Mouse (Mus musculus): Measurements from ENCODE around the gene Spaar. TPM values are rescaled to one million over a fixed set of nuclear protein-coding genes. Genes with fewer than 3 reads are reported as not detected.

Spaar gene
- polyA plus RNA-seq, 1 experiment, result 0.02 TPM

DNA sequence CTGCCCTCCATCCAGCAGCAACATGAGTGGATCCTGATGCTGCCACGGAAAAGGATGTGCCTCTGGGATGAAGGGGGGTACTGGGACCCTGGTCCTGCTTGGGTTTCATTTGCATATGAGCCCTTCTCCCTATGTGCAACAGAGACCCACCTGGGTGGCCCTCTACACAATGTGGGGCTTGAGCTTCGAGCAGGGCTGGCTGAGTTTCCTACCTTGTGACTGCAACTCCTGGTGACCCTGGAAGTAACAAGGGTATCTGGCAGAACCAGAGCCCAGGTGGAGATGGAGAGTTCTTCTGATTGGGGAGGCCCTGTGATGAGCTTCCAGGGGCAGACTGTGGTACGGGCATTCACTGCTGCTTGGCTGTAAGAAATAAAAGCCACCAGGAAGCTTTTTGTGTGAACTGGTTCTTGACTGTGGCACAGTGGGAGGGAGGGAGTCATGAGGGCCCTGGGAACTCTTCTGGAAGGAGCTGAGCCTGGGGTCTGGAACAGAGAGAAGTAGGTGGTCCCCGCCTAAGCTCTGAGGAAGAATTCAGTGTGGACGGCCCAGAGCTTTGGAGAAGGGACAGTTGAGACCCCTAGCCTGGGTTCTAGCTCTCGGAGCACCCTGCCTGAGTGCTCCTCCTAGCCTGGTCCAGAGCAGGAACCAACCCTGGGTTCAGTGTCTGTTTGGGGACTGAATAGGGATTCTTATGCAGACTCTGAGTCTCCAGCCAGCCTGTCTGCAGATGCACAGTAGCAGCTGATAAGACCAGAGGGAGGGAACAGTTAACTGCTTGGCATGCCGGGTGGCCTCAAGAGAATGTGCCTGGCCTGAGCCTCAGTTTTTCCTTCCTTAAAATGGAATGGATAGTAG lies 1.9 kb upstream of the Spaar start:
- H3K36me3 ChIP-seq (ENCODE audit: control insufficient read depth, insufficient read depth), result no peaks in the 10 kb centered on the region
- peak overlapping the region; percentile 79 for H3K4me2 ChIP-seq (ENCODE audit: low read depth)
- TF ChIP-seq MAX (IDR thresholded peaks at IDR 0.05; ENCODE audit: low read depth) (no peak), CEBPB (IDR thresholded peaks at IDR 0.05; ENCODE audit: insufficient read depth, poor library complexity, severe bottlenecking) (no peak), USF1 (IDR thresholded peaks at IDR 0.05; ENCODE audit: low read depth) (no peak), POLR2A (IDR thresholded peaks at IDR 0.05; ENCODE audit: insufficient read length, low read depth) (no peak), TCF12 (IDR thresholded peaks at IDR 0.05; ENCODE audit: insufficient read depth, poor library complexity, severe bottlenecking) (no peak), MYOD1 (IDR thresholded peaks at IDR 0.05; ENCODE audit: control insufficient read depth in 1 of 3, insufficient read length in 2 of 3, low read depth in 2 of 3) (peak; percentile 81 to 86 (median 85)), SRF (IDR thresholded peaks at IDR 0.05; ENCODE audit: control insufficient read depth, insufficient read length, low read depth) (no peak), MYOG (IDR thresholded peaks at IDR 0.05; ENCODE audit: control insufficient read depth in 1 of 3, insufficient read depth in 1 of 3, insufficient read length in 2 of 3, low read depth in 2 of 3) (peak in 1 of 3 experiments; percentile 51), TCF3 (IDR thresholded peaks at IDR 0.05; ENCODE audit: insufficient read length, low read depth) (no peak), REST (IDR thresholded peaks at IDR 0.05; ENCODE audit: insufficient read depth, insufficient read length) (no peak), POLR2AphosphoS2 (IDR thresholded peaks at IDR 0.05; ENCODE audit: insufficient read length, low read depth) (no peak), E2F4 (IDR thresholded peaks at IDR 0.05; ENCODE audit: insufficient read depth) (no peak)
- no peaks in the 10 kb centered on the region for H3K79me2 ChIP-seq (ENCODE audit: control insufficient read depth, insufficient read depth)
- H3ac ChIP-seq (ENCODE audit: control insufficient read depth, insufficient read length), result no peak overlapping the region
- no peak overlapping the region for H3K4me3 ChIP-seq
- H3K27me3 ChIP-seq (ENCODE audit: control insufficient read depth, insufficient read depth, insufficient read length), result no peaks in the 10 kb centered on the region

GRCm38 (mm10) chr4:43728576-43728954 lies 1.3 kb upstream of the Spaar start:
- H3ac ChIP-seq (ENCODE audit: control insufficient read depth, insufficient read length), result no peak overlapping the region
- H3K36me3 ChIP-seq (ENCODE audit: control insufficient read depth, insufficient read depth), result no peaks in the 10 kb centered on the region
- no peaks in the 10 kb centered on the region for H3K27me3 ChIP-seq (ENCODE audit: control insufficient read depth, insufficient read depth, insufficient read length)
- peak overlapping the region; percentile 79 for H3K4me2 ChIP-seq (ENCODE audit: low read depth)
- H3K4me3 ChIP-seq, result no peak overlapping the region
- no peaks in the 10 kb centered on the region for H3K79me2 ChIP-seq (ENCODE audit: control insufficient read depth, insufficient read depth)
- TF ChIP-seq POLR2AphosphoS2 (IDR thresholded peaks at IDR 0.05; ENCODE audit: insufficient read length, low read depth) (no peak), SRF (IDR thresholded peaks at IDR 0.05; ENCODE audit: control insufficient read depth, insufficient read length, low read depth) (no peak), MAX (IDR thresholded peaks at IDR 0.05; ENCODE audit: low read depth) (no peak), POLR2A (IDR thresholded peaks at IDR 0.05; ENCODE audit: insufficient read length, low read depth) (no peak), TCF12 (IDR thresholded peaks at IDR 0.05; ENCODE audit: insufficient read depth, poor library complexity, severe bottlenecking) (peak; percentile 33), CEBPB (IDR thresholded peaks at IDR 0.05; ENCODE audit: insufficient read depth, poor library complexity, severe bottlenecking) (no peak), MYOD1 (IDR thresholded peaks at IDR 0.05; ENCODE audit: control insufficient read depth in 1 of 3, insufficient read length in 2 of 3, low read depth in 2 of 3) (peak in 2 of 3 experiments; percentile 78 to 85), TCF3 (IDR thresholded peaks at IDR 0.05; ENCODE audit: insufficient read length, low read depth) (no peak), REST (IDR thresholded peaks at IDR 0.05; ENCODE audit: insufficient read depth, insufficient read length) (no peak), MYOG (IDR thresholded peaks at IDR 0.05; ENCODE audit: control insufficient read depth in 1 of 3, insufficient read depth in 1 of 3, insufficient read length in 2 of 3, low read depth in 2 of 3) (peak in 1 of 3 experiments; percentile 66), USF1 (IDR thresholded peaks at IDR 0.05; ENCODE audit: low read depth) (no peak), E2F4 (IDR thresholded peaks at IDR 0.05; ENCODE audit: insufficient read depth) (no peak)

DNA sequence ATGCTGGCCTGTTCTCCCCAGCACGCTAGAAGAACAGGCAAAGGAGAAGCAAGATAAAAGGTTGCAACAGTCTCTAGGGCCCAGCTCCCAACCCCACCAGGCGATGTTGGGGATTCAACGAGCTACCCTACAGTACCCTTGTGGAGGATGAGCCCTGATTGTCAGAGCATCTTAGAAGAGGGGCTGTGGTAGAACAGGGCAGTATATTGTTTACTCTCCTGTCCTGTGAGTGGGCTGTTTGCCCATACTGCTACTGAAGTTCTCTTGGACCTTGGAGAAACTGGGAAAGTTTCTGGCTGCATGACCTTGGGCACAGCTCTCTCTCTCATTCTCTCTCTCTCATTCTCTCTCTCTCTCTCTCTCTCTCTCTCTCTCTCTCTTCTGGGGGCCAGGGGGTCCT lies 708 bp upstream of the Spaar start:
- H3ac ChIP-seq (ENCODE audit: control insufficient read depth, insufficient read length), result no peak overlapping the region
- no peaks in the 10 kb centered on the region for H3K79me2 ChIP-seq (ENCODE audit: control insufficient read depth, insufficient read depth)
- peak overlapping the region; percentile 79 for H3K4me2 ChIP-seq (ENCODE audit: low read depth)
- H3K27me3 ChIP-seq (ENCODE audit: control insufficient read depth, insufficient read depth, insufficient read length), result no peaks in the 10 kb centered on the region
- no peak overlapping the region for H3K4me3 ChIP-seq
- no peak for TF ChIP-seq USF1 (IDR thresholded peaks at IDR 0.05; ENCODE audit: low read depth)
- no peak for TF ChIP-seq REST (IDR thresholded peaks at IDR 0.05; ENCODE audit: insufficient read depth, insufficient read length)
- TF ChIP-seq POLR2A (IDR thresholded peaks at IDR 0.05; ENCODE audit: insufficient read length, low read depth), result no peak
- no peak for TF ChIP-seq MAX (IDR thresholded peaks at IDR 0.05; ENCODE audit: low read depth)
- TF ChIP-seq POLR2AphosphoS2 (IDR thresholded peaks at IDR 0.05; ENCODE audit: insufficient read length, low read depth), result no peak
- TF ChIP-seq TCF12 (IDR thresholded peaks at IDR 0.05; ENCODE audit: insufficient read depth, poor library complexity, severe bottlenecking), result no peak
- TF ChIP-seq MYOG (IDR thresholded peaks at IDR 0.05; ENCODE audit: control insufficient read depth in 1 of 3, insufficient read depth in 1 of 3, insufficient read length in 2 of 3, low read depth in 2 of 3), result no peak
- TF ChIP-seq E2F4 (IDR thresholded peaks at IDR 0.05; ENCODE audit: insufficient read depth), result no peak
- TF ChIP-seq CEBPB (IDR thresholded peaks at IDR 0.05; ENCODE audit: insufficient read depth, poor library complexity, severe bottlenecking), result no peak
- no peak for TF ChIP-seq SRF (IDR thresholded peaks at IDR 0.05; ENCODE audit: control insufficient read depth, insufficient read length, low read depth)
- no peak for TF ChIP-seq TCF3 (IDR thresholded peaks at IDR 0.05; ENCODE audit: insufficient read length, low read depth)
- no peak for TF ChIP-seq MYOD1 (IDR thresholded peaks at IDR 0.05; ENCODE audit: control insufficient read depth in 1 of 3, insufficient read length in 2 of 3, low read depth in 2 of 3)
- H3K36me3 ChIP-seq (ENCODE audit: control insufficient read depth, insufficient read depth), result no peaks in the 10 kb centered on the region

GRCm38 (mm10) chr4:43730750-43731297 lies 990 bp downstream of the Spaar start:
- no peak overlapping the region for H3K4me2 ChIP-seq (ENCODE audit: low read depth)
- no peaks in the 10 kb centered on the region for H3K27me3 ChIP-seq (ENCODE audit: control insufficient read depth, insufficient read depth, insufficient read length)
- TF ChIP-seq POLR2A (IDR thresholded peaks at IDR 0.05; ENCODE audit: insufficient read length, low read depth), result no peak
- no peak for TF ChIP-seq MYOD1 (IDR thresholded peaks at IDR 0.05; ENCODE audit: control insufficient read depth in 1 of 3, insufficient read length in 2 of 3, low read depth in 2 of 3)
- TF ChIP-seq TCF3 (IDR thresholded peaks at IDR 0.05; ENCODE audit: insufficient read length, low read depth), result no peak
- TF ChIP-seq USF1 (IDR thresholded peaks at IDR 0.05; ENCODE audit: low read depth), result no peak
- TF ChIP-seq TCF12 (IDR thresholded peaks at IDR 0.05; ENCODE audit: insufficient read depth, poor library complexity, severe bottlenecking), result no peak
- no peak for TF ChIP-seq MAX (IDR thresholded peaks at IDR 0.05; ENCODE audit: low read depth)
- TF ChIP-seq SRF (IDR thresholded peaks at IDR 0.05; ENCODE audit: control insufficient read depth, insufficient read length, low read depth), result no peak
- TF ChIP-seq POLR2AphosphoS2 (IDR thresholded peaks at IDR 0.05; ENCODE audit: insufficient read length, low read depth), result no peak
- no peak for TF ChIP-seq REST (IDR thresholded peaks at IDR 0.05; ENCODE audit: insufficient read depth, insufficient read length)
- no peak for TF ChIP-seq E2F4 (IDR thresholded peaks at IDR 0.05; ENCODE audit: insufficient read depth)
- TF ChIP-seq MYOG (IDR thresholded peaks at IDR 0.05; ENCODE audit: control insufficient read depth in 1 of 3, insufficient read depth in 1 of 3, insufficient read length in 2 of 3, low read depth in 2 of 3), result no peak
- no peak for TF ChIP-seq CEBPB (IDR thresholded peaks at IDR 0.05; ENCODE audit: insufficient read depth, poor library complexity, severe bottlenecking)
- no peaks in the 10 kb centered on the region for H3K79me2 ChIP-seq (ENCODE audit: control insufficient read depth, insufficient read depth)
- H3K4me3 ChIP-seq, result no peak overlapping the region
- H3K36me3 ChIP-seq (ENCODE audit: control insufficient read depth, insufficient read depth), result no peaks in the 10 kb centered on the region
- H3ac ChIP-seq (ENCODE audit: control insufficient read depth, insufficient read length), result no peak overlapping the region

Data from myocyte (in vitro differentiated cells).